Mouse (Mus musculus): ENCODE measurements around the gene Ly6g6d. TPM values are rescaled to one million over a fixed set of nuclear protein-coding genes. Genes with fewer than 3 reads are reported as not detected.
A peak's percentile ranks its signal among the peaks of the same experiment; 100 is the strongest.
"Not testable (repeated sequence)": the region's sequence is repeated elsewhere in the genome, so short reads cannot be mapped to it uniquely, and the experiment has no call there.

The Ly6g6d gene
- 0.19 TPM for polyA plus RNA-seq (2021)

- ChIA-PET POLR2A (no interaction called here), CTCF (interaction anchor here (1.8 kb wide), 1 partner anchor 57 kb away, joined by 4 read pairs; no protein-coding TSS in a partner anchor)
- ATAC-seq: peak; percentile 37
- DNase-seq (ENCODE audit: low read depth, low spot score): no peak
- TF ChIP-seq CTCF (IDR thresholded peaks at IDR 0.05): no peak
- peaks cover 3% of the 10 kb centered on the region for H3K27me3 ChIP-seq
- in situ Hi-C loops (cut with MboI; ENCODE audit: low pct_unique_long_range_greater_than_20kb): no loop called here
Measured at GRCm38 (mm10) chr17:35077786-35078233, at the start of gene Ly6g6d. Gene Ly6g6d, minus strand, starts transcription at chr17:35078065.

- ChIA-PET CTCF (interaction anchor here (1.2 to 2.1 kb wide), 2 partner anchors 11 to 36 kb away, joined by 6 to 11 read pairs; no protein-coding TSS in a partner anchor), POLR2A (interaction anchor here (1.5 kb wide), 1 partner anchor 79 kb away, joined by 3 read pairs; no protein-coding TSS in a partner anchor)
- no peak for TF ChIP-seq CTCF (IDR thresholded peaks at IDR 0.05)
- no peaks in the 10 kb centered on the region for H3K27me3 ChIP-seq
- ATAC-seq (no peak), DNase-seq (ENCODE audit: low read depth, low spot score) (no peak)
- in situ Hi-C loops (cut with MboI; ENCODE audit: low pct_unique_long_range_greater_than_20kb): loop anchor here (25.0 kb wide), 1 partner anchor 490 kb away; the partner anchor contains the start of genes Atf6b, Fkbpl, Ppt2 and Prrt1
Measured at GRCm38 (mm10) chr17:35127017-35127416, 49.2 kb upstream of the Ly6g6d start.

GRCm38 (mm10) chr17:35126206-35126611 lies 48.3 kb upstream of the Ly6g6d start, which contains the start of gene D17H6S53E:
Gene D17H6S53E, plus strand, starts transcription at chr17:35126373.
- ATAC-seq: peak; percentile 40
- H3K27me3 ChIP-seq: no peaks in the 10 kb centered on the region
- ChIA-PET CTCF (interaction anchor here (0.9 to 2.1 kb wide), 3 partner anchors 10 to 36 kb away, joined by 4 to 11 read pairs (median 6); partner anchors contain the start of gene Ly6g5b), POLR2A (interaction anchor here (0.6 to 1.5 kb wide), 5 partner anchors 10 to 116 kb away, joined by 3 to 4 read pairs (median 3); partner anchors contain the start of gene Ddx39b)
- no peak for DNase-seq (ENCODE audit: low read depth, low spot score)
- in situ Hi-C loops (cut with MboI; ENCODE audit: low pct_unique_long_range_greater_than_20kb): loop anchor here (25.0 kb wide), 1 partner anchor 489 kb away; the partner anchor contains the start of genes Atf6b, Fkbpl, Ppt2 and Prrt1
- no peak for TF ChIP-seq CTCF (IDR thresholded peaks at IDR 0.05)

- ATAC-seq (no peak), DNase-seq (ENCODE audit: low read depth, low spot score) (no peak)
- ChIA-PET CTCF (interaction anchor here (0.9 to 2.1 kb wide), 4 partner anchors 10 to 37 kb away, joined by 3 to 11 read pairs (median 5); partner anchors contain the start of gene Ly6g5b), POLR2A (interaction anchor here (0.6 to 1.5 kb wide), 3 partner anchors 31 to 116 kb away, joined by 3 to 4 read pairs (median 3); partner anchors contain the start of gene Ddx39b)
- TF ChIP-seq CTCF (IDR thresholded peaks at IDR 0.05): no peak
- in situ Hi-C loops (cut with MboI; ENCODE audit: low pct_unique_long_range_greater_than_20kb): loop anchor here (25.0 kb wide), 1 partner anchor 488 kb away; the partner anchor contains the start of genes Atf6b, Fkbpl, Ppt2 and Prrt1
- no peaks in the 10 kb centered on the region for H3K27me3 ChIP-seq
Measured at GRCm38 (mm10) chr17:35125578-35125977, 47.7 kb upstream of the Ly6g6d start.

GRCm38 (mm10) chr17:35125081-35125480 lies 47.2 kb upstream of the Ly6g6d start:
- POLR2A ChIA-PET: interaction anchor here (0.6 kb wide), 1 partner anchor 227 kb away, joined by 12 read pairs; the partner anchor contains the start of genes C2 and Ehmt2
- H3K27me3 ChIP-seq: no peaks in the 10 kb centered on the region
- ATAC-seq (no peak), DNase-seq (ENCODE audit: low read depth, low spot score) (no peak)
- no peak for TF ChIP-seq CTCF (IDR thresholded peaks at IDR 0.05)
- in situ Hi-C loops (cut with MboI; ENCODE audit: low pct_unique_long_range_greater_than_20kb): loop anchor here (25.0 kb wide), 1 partner anchor 488 kb away; the partner anchor contains the start of genes Atf6b, Fkbpl, Ppt2 and Prrt1
- CTCF ChIA-PET: interaction anchor here (0.9 to 2.1 kb wide), 2 partner anchors 13 to 18 kb away, joined by 3 to 11 read pairs; no protein-coding TSS in a partner anchor

GRCm38 (mm10) chr17:35124261-35124896 lies 46.5 kb upstream of the Ly6g6d start:
- in situ Hi-C loops (cut with MboI; ENCODE audit: low pct_unique_long_range_greater_than_20kb); ATAC-seq; H3K27me3 ChIP-seq; DNase-seq (ENCODE audit: low read depth, low spot score): not testable (repeated sequence)
- ChIA-PET POLR2A (interaction anchor here (0.6 kb wide), 1 partner anchor 226 kb away, joined by 12 read pairs; the partner anchor contains the start of genes C2 and Ehmt2), CTCF (interaction anchor here (0.9 to 2.1 kb wide), 2 partner anchors 14 to 18 kb away, joined by 3 to 11 read pairs; no protein-coding TSS in a partner anchor)

GRCm38 (mm10) chr17:35123287-35123686 lies 45.4 kb upstream of the Ly6g6d start:
- in situ Hi-C loops (cut with MboI; ENCODE audit: low pct_unique_long_range_greater_than_20kb); ATAC-seq; CTCF ChIA-PET: not testable (repeated sequence)

GRCm38 (mm10) chr17:35121871-35122303 lies 44.0 kb upstream of the Ly6g6d start, which contains the start of gene Csnk2b:
Gene Csnk2b, minus strand, starts transcription at chr17:35122053.
- ATAC-seq (peak; percentile 9), DNase-seq (ENCODE audit: low read depth, low spot score) (peak; percentile 38)
- TF ChIP-seq CTCF (IDR thresholded peaks at IDR 0.05): no peak
- in situ Hi-C loops (cut with MboI; ENCODE audit: low pct_unique_long_range_greater_than_20kb): no loop called here
- H3K27me3 ChIP-seq: no peaks in the 10 kb centered on the region
- POLR2A ChIA-PET: interaction anchor here (0.6 to 1.2 kb wide), 3 partner anchors 14 to 120 kb away, joined by 3 to 5 read pairs (median 3); no protein-coding TSS in a partner anchor
- CTCF ChIA-PET: interaction anchor here (0.8 to 1.8 kb wide), 3 partner anchors 27 to 100 kb away, joined by 3 to 5 read pairs (median 3); no protein-coding TSS in a partner anchor

More at GRCm38 (mm10) chr17:35123287-35123686, 45.4 kb upstream of the Ly6g6d start:
- POLR2A ChIA-PET; H3K27me3 ChIP-seq; DNase-seq (ENCODE audit: low read depth, low spot score): not testable (repeated sequence)

GRCm38 (mm10) chr17:35121143-35121799 lies 43.4 kb upstream of the Ly6g6d start, which contains the start of gene Gpank1:
Gene Gpank1, plus strand, starts transcription at chr17:35121455.
- in situ Hi-C loops (cut with MboI; ENCODE audit: low pct_unique_long_range_greater_than_20kb): no loop called here
- ChIA-PET POLR2A (interaction anchor here (0.7 to 1.6 kb wide), 4 partner anchors 10 to 120 kb away, joined by 3 read pairs; no protein-coding TSS in a partner anchor), CTCF (interaction anchor here (0.8 to 1.8 kb wide), 3 partner anchors 26 to 99 kb away, joined by 3 to 5 read pairs (median 3); no protein-coding TSS in a partner anchor)
- DNase-seq (ENCODE audit: low read depth, low spot score): peak; percentile 87
- TF ChIP-seq CTCF (IDR thresholded peaks at IDR 0.05): no peak
- no peaks in the 10 kb centered on the region for H3K27me3 ChIP-seq
- peak; percentile 89 for ATAC-seq

Measured in Patski (cell line).